Mouse (Mus musculus) thymus, adult 2 months (tissue): ENCODE measurements around the gene Arl15.

Experiments
- CTCF ChIP-seq: fragments of 200-500 bp; IDR thresholded peaks from 2 replicates; pipeline ENCODE4 v1.5.1; 2012; ENCODE audit warnings: mild to moderate bottlenecking, control low read depth, low read length, moderate library complexity, borderline replicate concordance; ENCODE audit not compliant: control insufficient read depth, poor library complexity, insufficient read depth; ENCODE audit errors: extremely low read depth
- POLR2A ChIP-seq: fragments of 200-500 bp; IDR thresholded peaks from 2 replicates; pipeline ENCODE4 v1.6.1; 2012; ENCODE audit warnings: mild to moderate bottlenecking, low read length, control low read depth, moderate library complexity; ENCODE audit not compliant: control insufficient read depth, poor library complexity, insufficient read depth; ENCODE audit errors: extremely low read depth

DNA sequence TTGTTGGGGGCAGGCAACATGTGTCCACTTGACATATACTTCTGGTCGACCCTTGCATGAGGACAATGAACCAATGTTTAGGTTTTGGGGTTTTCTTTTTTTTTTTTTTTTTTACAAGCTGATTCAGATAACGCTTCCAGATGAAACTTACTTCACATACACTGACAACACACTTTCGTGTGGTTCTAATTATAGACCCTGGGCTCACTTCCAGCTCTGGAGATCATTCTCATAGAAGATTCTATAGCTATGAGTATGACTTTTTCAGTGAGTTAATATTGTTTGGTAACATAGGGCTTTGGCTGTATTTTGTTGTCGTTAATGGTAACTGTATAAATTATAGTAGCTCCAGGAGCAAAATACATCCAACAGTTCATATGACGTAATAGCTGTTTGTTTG, 306.9 kb downstream of the Arl15 start:
- TF ChIP-seq CTCF (no peak), POLR2A (no peak)
